Mouse (Mus musculus) testis, adult 2 months (tissue): ENCODE measurements around the gene Lmntd1. TPM values are rescaled to one million over a fixed set of nuclear protein-coding genes. Genes with fewer than 3 reads are reported as not detected.

Source experiments
- H3K27ac ChIP-seq: fragments of 200-500 bp; 2 replicates; pipeline ENCODE4 v1.5.1; 2012; ENCODE audit warnings: low read depth, low read length; ENCODE audit not compliant: control insufficient read depth, insufficient read depth
- H3K27me3 ChIP-seq: fragments of 200-500 bp; 2 replicates; pipeline ENCODE4 v1.6.1; 2012; ENCODE audit warnings: mild to moderate bottlenecking, low read length, moderate library complexity; ENCODE audit not compliant: control insufficient read depth, insufficient read depth
- H3K36me3 ChIP-seq: fragments of 200-500 bp; 2 replicates; pipeline ENCODE4 v1.6.1; 2012; ENCODE audit warnings: mild to moderate bottlenecking, low read length; ENCODE audit not compliant: control insufficient read depth, insufficient read depth
- H3K4me1 ChIP-seq: fragments of 200-500 bp; 2 replicates; pipeline ENCODE4 v1.6.1; 2012; ENCODE audit warnings: low read length; ENCODE audit not compliant: control insufficient read depth, insufficient read depth
- H3K4me3 ChIP-seq: fragments of 200-500 bp; 2 replicates; pipeline ENCODE4 v1.5.1; 2012; ENCODE audit warnings: low read depth, mild to moderate bottlenecking, low read length, moderate library complexity, mixed read lengths; ENCODE audit not compliant: control insufficient read depth
- CTCF ChIP-seq: fragments of 200-500 bp; IDR thresholded peaks from 2 replicates; pipeline ENCODE4 v1.5.1; 2012; ENCODE audit warnings: low read depth, mild to moderate bottlenecking, inconsistent platforms, low read length, moderate library complexity; ENCODE audit not compliant: control insufficient read depth, insufficient read depth, insufficient replicate concordance
- POLR2A ChIP-seq: fragments of 200-500 bp; IDR thresholded peaks from 2 replicates; pipeline ENCODE4 v1.6.1; 2012; ENCODE audit warnings: low read depth, mild to moderate bottlenecking, inconsistent platforms, low read length, moderate library complexity; ENCODE audit not compliant: control insufficient read depth
- polyA plus RNA-seq: library from polyadenylated mRNA; depleted of rRNA; stranded (reverse); fragments of >200 nt; gene quantifications from 2 replicates; pipeline ENCODE4 v1.2.3, GENCODE M21; 2012

Gene Lmntd1
- polyA plus RNA-seq, 1 experiment: 37.9 TPM

- Histone ChIP-seq H3K36me3 (no peaks in the 10 kb centered on the region), H3K27ac (no peak overlapping the region), H3K4me1 (no peaks in the 10 kb centered on the region), H3K4me3 (no peak overlapping the region), H3K27me3 (no peaks in the 10 kb centered on the region)
- no peak for TF ChIP-seq POLR2A
- no peak for TF ChIP-seq CTCF
These were observed 8.9 kb downstream of the Lmntd1 start for GRCm38 (mm10) chr6:145605203-145605602.

GRCm38 (mm10) chr6:145604648-145605047 is 9.5 kb downstream of the Lmntd1 start:
- TF ChIP-seq POLR2A: no peak
- no peak for TF ChIP-seq CTCF
- H3K4me3 ChIP-seq: no peak overlapping the region
- H3K27ac ChIP-seq: no peak overlapping the region
- H3K27me3 ChIP-seq: no peaks in the 10 kb centered on the region
- no peaks in the 10 kb centered on the region for H3K36me3 ChIP-seq
- no peaks in the 10 kb centered on the region for H3K4me1 ChIP-seq

GRCm38 (mm10) chr6:145604126-145604525 is 10.0 kb downstream of the Lmntd1 start:
- TF ChIP-seq POLR2A (no peak), CTCF (no peak)
- Histone ChIP-seq H3K4me1 (no peaks in the 10 kb centered on the region), H3K27me3 (no peaks in the 10 kb centered on the region), H3K4me3 (no peak overlapping the region), H3K27ac (no peak overlapping the region), H3K36me3 (no peaks in the 10 kb centered on the region)

GRCm38 (mm10) chr6:145598794-145599555 is 15.1 kb downstream of the Lmntd1 start:
- TF ChIP-seq CTCF (no peak), POLR2A (no peak)
- no peak overlapping the region for H3K4me3 ChIP-seq
- no peaks in the 10 kb centered on the region for H3K4me1 ChIP-seq
- no peaks in the 10 kb centered on the region for H3K27me3 ChIP-seq
- H3K36me3 ChIP-seq: no peaks in the 10 kb centered on the region
- H3K27ac ChIP-seq: no peak overlapping the region

- Histone ChIP-seq H3K4me1 (no peaks in the 10 kb centered on the region), H3K36me3 (no peaks in the 10 kb centered on the region), H3K4me3 (no peak overlapping the region), H3K27me3 (no peaks in the 10 kb centered on the region), H3K27ac (no peak overlapping the region)
- TF ChIP-seq POLR2A (no peak), CTCF (no peak)
These were observed 18.2 kb downstream of the Lmntd1 start for GRCm38 (mm10) chr6:145595905-145596304.

GRCm38 (mm10) chr6:145593991-145594390 is 20.1 kb downstream of the Lmntd1 start:
- H3K27me3 ChIP-seq: no peaks in the 10 kb centered on the region
- no peak overlapping the region for H3K27ac ChIP-seq
- no peaks in the 10 kb centered on the region for H3K36me3 ChIP-seq
- H3K4me1 ChIP-seq: no peaks in the 10 kb centered on the region
- H3K4me3 ChIP-seq: no peak overlapping the region
- no peak for TF ChIP-seq POLR2A
- TF ChIP-seq CTCF: no peak

- TF ChIP-seq POLR2A: no peak
- no peak for TF ChIP-seq CTCF
- Histone ChIP-seq H3K4me3 (no peak overlapping the region), H3K4me1 (no peaks in the 10 kb centered on the region), H3K27me3 (no peaks in the 10 kb centered on the region), H3K27ac (no peak overlapping the region), H3K36me3 (no peaks in the 10 kb centered on the region)
These were observed 21.6 kb downstream of the Lmntd1 start for GRCm38 (mm10) chr6:145592531-145592998.

GRCm38 (mm10) chr6:145592036-145592435 is 22.1 kb downstream of the Lmntd1 start:
- H3K4me1 ChIP-seq: no peaks in the 10 kb centered on the region
- no peak overlapping the region for H3K27ac ChIP-seq
- H3K36me3 ChIP-seq: no peaks in the 10 kb centered on the region
- H3K4me3 ChIP-seq: no peak overlapping the region
- no peaks in the 10 kb centered on the region for H3K27me3 ChIP-seq
- no peak for TF ChIP-seq CTCF
- no peak for TF ChIP-seq POLR2A
